ENCODE assay signal across 8 mouse cellular contexts in the genomic region with DNA sequence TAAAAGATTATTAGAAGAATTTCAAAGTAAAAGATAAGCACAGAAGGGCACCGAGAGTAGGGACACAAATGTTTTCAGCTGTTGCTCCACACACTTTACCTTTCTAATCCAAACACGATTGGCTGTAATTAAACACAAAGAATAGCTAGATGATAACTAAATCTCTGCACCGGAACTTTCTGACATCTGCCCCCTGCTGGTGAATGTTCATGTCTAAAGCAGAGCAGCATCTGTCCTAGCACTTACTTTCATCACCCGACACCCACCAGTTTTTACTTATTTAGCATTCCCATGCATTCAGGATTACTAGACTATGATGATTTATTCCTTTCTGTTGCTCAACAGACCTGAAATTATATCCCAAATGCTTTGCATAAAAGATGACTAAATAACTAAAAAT.
A peak's percentile ranks its signal among the peaks of the same experiment; 100 is the strongest.
DNase-seq lines count a peak whose midpoint lies in the region; ATAC-seq and TF ChIP-seq lines count a peak whose summit lies in the region.
"Had no signal": no experiment of that assay in that cellular context is flagged by ENCODE, and none has a peak within 500 bp of the region (broad histone marks: within the 10 kb centered on the region; RNA-seq: fewer than 3 reads in every experiment).

No protein-coding gene starts in this region.

- H3K27me3 ChIP-seq in kidney, postnatal 0 days (ENCODE audit: insufficient read depth, low read length), result no peaks in the 10 kb centered on the region
- H3K27me3 ChIP-seq: embryonic facial prominence, embryonic 12.5 days had no signal

- H3K9me3 ChIP-seq in kidney, postnatal 0 days (replicated peaks; ENCODE audit: low read length), result no peaks in the 10 kb centered on the region
- H3K9me3 ChIP-seq: embryonic facial prominence, embryonic 12.5 days had no signal

- peak; percentile 60 for TF ChIP-seq CTCF in kidney, postnatal 0 days (IDR thresholded peaks at IDR 0.05; ENCODE audit: low read depth)

- no peak for ATAC-seq in kidney, postnatal 0 days (replicated peaks; ENCODE audit: low FRiP score, low read depth)

- no peak overlapping the region for H3K9ac ChIP-seq in kidney, postnatal 0 days (ENCODE audit: low read depth, low read length)
- H3K9ac ChIP-seq: embryonic facial prominence, embryonic 12.5 days had no signal

- no peak overlapping the region for H3K4me3 ChIP-seq in kidney, postnatal 0 days (replicated peaks; ENCODE audit: low read depth, low read length)
- H3K4me3 ChIP-seq: embryonic facial prominence, embryonic 12.5 days had no signal

- no peak overlapping the region for H3K4me2 ChIP-seq in kidney, postnatal 0 days (ENCODE audit: low read length)
- H3K4me2 ChIP-seq: embryonic facial prominence, embryonic 12.5 days had no signal

- no peaks in the 10 kb centered on the region for H3K36me3 ChIP-seq in kidney, postnatal 0 days (ENCODE audit: insufficient read depth, low read length)
- H3K36me3 ChIP-seq: embryonic facial prominence, embryonic 12.5 days had no signal

- DNase-seq in kidney, postnatal 0 days (ENCODE audit: low spot score), result no peak
- DNase-seq in kidney, adult 11 months, result no peak
- DNase-seq in B cell, adult 2 months, result peak; percentile 71 to 74
- DNase-seq in ES-CJ7 (ENCODE audit: low read depth, low spot score), result peak; percentile 42
- DNase-seq in induced T-regulatory cell, adult 2 months (ENCODE audit: low read depth), result peak; percentile 17
- peak; percentile 32 for DNase-seq in retina, embryonic 14.5 days (ENCODE audit: low spot score)
- no peak for DNase-seq in urinary bladder, postnatal 10 days (ENCODE audit: low spot score)

- 81% methylated on average over 4 of the region's 4 CpGs for WGBS in kidney, postnatal 0 days

- H3K27ac ChIP-seq in kidney, postnatal 0 days, result no peak overlapping the region
- H3K27ac ChIP-seq: embryonic facial prominence, embryonic 12.5 days had no signal

- no peaks in the 10 kb centered on the region for H3K4me1 ChIP-seq in kidney, postnatal 0 days (replicated peaks; ENCODE audit: insufficient read depth, low read length)
- H3K4me1 ChIP-seq: embryonic facial prominence, embryonic 12.5 days had no signal

Comparison
In these comparisons a context has a peak if more than half of its experiments do, and no peak if none do; other contexts are left out.
1. DNase-seq: peak in B cell, adult 2 months (2 of 2), ES-CJ7 (single experiment), induced T-regulatory cell, adult 2 months (single experiment) and retina, embryonic 14.5 days (single experiment); none in kidney, postnatal 0 days (single experiment), kidney, adult 11 months (single experiment) and urinary bladder, postnatal 10 days (single experiment).